ENCODE assay signal across 13 mouse cellular contexts in the genomic region with DNA sequence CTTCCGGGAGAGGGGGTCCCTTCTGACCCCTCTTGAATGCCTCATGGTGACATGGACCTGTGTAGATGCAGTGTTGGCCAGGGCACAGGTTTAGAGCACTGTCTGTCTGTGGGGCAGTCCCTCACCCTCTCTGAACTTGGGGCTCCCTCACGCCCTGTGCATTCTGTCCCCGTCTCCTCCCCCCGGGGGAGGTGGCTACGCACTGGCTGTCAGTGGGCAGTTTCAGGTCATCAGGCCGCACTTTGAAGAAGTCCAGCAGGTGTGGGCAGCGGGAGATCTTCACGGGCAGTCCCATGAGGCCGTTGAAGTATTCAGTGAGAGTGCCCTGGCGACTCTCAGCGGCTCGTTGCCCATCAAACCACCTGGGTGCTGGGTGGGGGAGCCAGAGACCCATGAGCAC. TPM values are rescaled to one million over a fixed set of nuclear protein-coding genes. Genes with fewer than 3 reads are reported as not detected.
DNase-seq lines count a peak whose midpoint lies in the region; ATAC-seq lines count a peak whose summit lies in the region.
"Had no signal": no experiment of that assay in that cellular context is flagged by ENCODE, and none has a peak within 500 bp of the region (broad histone marks: within the 10 kb centered on the region; RNA-seq: fewer than 3 reads in every experiment).

No protein-coding gene starts in this region.

- no peaks in the 10 kb centered on the region for H3K9me3 ChIP-seq in heart, embryonic 13.5 days
- H3K9me3 ChIP-seq in midbrain, embryonic 10.5 days (replicated peaks) = no peaks in the 10 kb centered on the region
- H3K9me3 ChIP-seq in midbrain, embryonic 14.5 days (ENCODE audit: control insufficient read depth, low read length) = no peaks in the 10 kb centered on the region
- no peaks in the 10 kb centered on the region for H3K9me3 ChIP-seq in embryonic facial prominence, embryonic 13.5 days
- no peaks in the 10 kb centered on the region for H3K9me3 ChIP-seq in stomach, embryonic 16.5 days (replicated peaks; ENCODE audit: control insufficient read depth, low read length)
- H3K9me3 ChIP-seq: hindbrain, embryonic 12.5 days; neural tube, embryonic 15.5 days had no signal

- ATAC-seq in heart, embryonic 13.5 days (ENCODE audit: extremely low read depth, insufficient number of reproducible peaks, low FRiP score, low TSS enrichment) = no peak
- ATAC-seq in midbrain, embryonic 14.5 days (ENCODE audit: low FRiP score, low TSS enrichment) = no peak
- ATAC-seq in embryonic facial prominence, embryonic 13.5 days (ENCODE audit: insufficient number of reproducible peaks, insufficient read depth, low FRiP score, low TSS enrichment, low read depth) = no peak
- no peak for ATAC-seq in stomach, embryonic 16.5 days (ENCODE audit: insufficient read depth, low FRiP score)

- no peak overlapping the region for H3K4me2 ChIP-seq in heart, embryonic 13.5 days
- H3K4me2 ChIP-seq in midbrain, embryonic 14.5 days (ENCODE audit: low read length) = no peak overlapping the region
- no peak overlapping the region for H3K4me2 ChIP-seq in embryonic facial prominence, embryonic 13.5 days
- no peak overlapping the region for H3K4me2 ChIP-seq in stomach, embryonic 16.5 days (ENCODE audit: low read depth, low read length)
- H3K4me2 ChIP-seq: hindbrain, embryonic 12.5 days; neural tube, embryonic 15.5 days had no signal

- H3K9ac ChIP-seq in heart, embryonic 13.5 days = 0 out of 2 replicates have a peak overlapping the region, but pooled peaks have one; percentile 8
- H3K9ac ChIP-seq in midbrain, embryonic 14.5 days (replicated peaks; ENCODE audit: low read length) = no peak overlapping the region
- H3K9ac ChIP-seq in embryonic facial prominence, embryonic 13.5 days = 0 out of 2 replicates have a peak overlapping the region, but pooled peaks have one; percentile 6
- H3K9ac ChIP-seq in stomach, embryonic 16.5 days (ENCODE audit: low read length) = peak overlapping the region; percentile 10; the same call in 1 of the 2 replicates
- H3K9ac ChIP-seq: hindbrain, embryonic 12.5 days; neural tube, embryonic 15.5 days had no signal

- peaks cover 14% of the 10 kb centered on the region for H3K27me3 ChIP-seq in heart, embryonic 13.5 days (replicated peaks)
- peaks cover 10% of the 10 kb centered on the region for H3K27me3 ChIP-seq in midbrain, embryonic 10.5 days (ENCODE audit: low read depth, poor library complexity, severe bottlenecking)
- H3K27me3 ChIP-seq in midbrain, embryonic 14.5 days (ENCODE audit: control insufficient read depth, insufficient read depth, low read length) = peaks cover 4% of the 10 kb centered on the region; the same call in 1 of the 2 replicates
- peaks cover 11% of the 10 kb centered on the region for H3K27me3 ChIP-seq in embryonic facial prominence, embryonic 13.5 days
- H3K27me3 ChIP-seq in stomach, embryonic 16.5 days (ENCODE audit: control insufficient read depth, insufficient read depth, low read length) = peaks cover 5% of the 10 kb centered on the region; the same call in 1 of the 2 replicates
- H3K27me3 ChIP-seq: neural tube, embryonic 15.5 days had no signal

- H3K4me1 ChIP-seq in heart, embryonic 13.5 days = peaks cover 32% of the 10 kb centered on the region
- H3K4me1 ChIP-seq in midbrain, embryonic 10.5 days = peaks cover 29% of the 10 kb centered on the region
- peaks cover 3% of the 10 kb centered on the region; the same call in 1 of the 2 replicates for H3K4me1 ChIP-seq in midbrain, embryonic 14.5 days (ENCODE audit: control insufficient read depth, insufficient read depth, low read length)
- peaks cover 27% of the 10 kb centered on the region for H3K4me1 ChIP-seq in embryonic facial prominence, embryonic 13.5 days
- H3K4me1 ChIP-seq in stomach, embryonic 16.5 days (ENCODE audit: control insufficient read depth, insufficient read depth, low read length) = peaks cover 2% of the 10 kb centered on the region; the same call in 1 of the 2 replicates

- no peak overlapping the region for H3K4me3 ChIP-seq in heart, embryonic 13.5 days
- H3K4me3 ChIP-seq in midbrain, embryonic 10.5 days = no peak overlapping the region
- no peak overlapping the region for H3K4me3 ChIP-seq in midbrain, embryonic 14.5 days (replicated peaks; ENCODE audit: low read depth, low read length)
- H3K4me3 ChIP-seq in embryonic facial prominence, embryonic 13.5 days = no peak overlapping the region
- H3K4me3 ChIP-seq in stomach, embryonic 16.5 days (replicated peaks; ENCODE audit: low read length) = no peak overlapping the region
- H3K4me3 ChIP-seq: hindbrain, embryonic 12.5 days; neural tube, embryonic 15.5 days had no signal

- H3K27ac ChIP-seq in heart, embryonic 13.5 days (replicated peaks) = no peak overlapping the region
- peak overlapping the region; percentile 53 for H3K27ac ChIP-seq in midbrain, embryonic 10.5 days (replicated peaks)
- H3K27ac ChIP-seq in midbrain, embryonic 14.5 days (replicated peaks; ENCODE audit: low read depth, low read length) = no peak overlapping the region
- no peak overlapping the region for H3K27ac ChIP-seq in embryonic facial prominence, embryonic 13.5 days
- H3K27ac ChIP-seq in stomach, embryonic 16.5 days (ENCODE audit: low read length) = no peak overlapping the region
- H3K27ac ChIP-seq: hindbrain, embryonic 12.5 days; neural tube, embryonic 15.5 days had no signal

- 52% methylated on average over 12 of the region's 12 CpGs for WGBS in heart, embryonic 13.5 days
- 79% methylated on average over 12 of the region's 12 CpGs for WGBS in midbrain, embryonic 10.5 days
- 74% methylated on average over 12 of the region's 12 CpGs for WGBS in midbrain, embryonic 14.5 days
- 68% methylated on average over 12 of the region's 12 CpGs for WGBS in embryonic facial prominence, embryonic 13.5 days
- WGBS in stomach, embryonic 16.5 days = 50% methylated on average over 12 of the region's 12 CpGs

- H3K36me3 ChIP-seq in heart, embryonic 13.5 days = no peaks in the 10 kb centered on the region
- H3K36me3 ChIP-seq in midbrain, embryonic 10.5 days = no peaks in the 10 kb centered on the region
- no peaks in the 10 kb centered on the region for H3K36me3 ChIP-seq in midbrain, embryonic 14.5 days (ENCODE audit: control insufficient read depth, insufficient read depth, low read length)
- H3K36me3 ChIP-seq in embryonic facial prominence, embryonic 13.5 days = no peaks in the 10 kb centered on the region
- H3K36me3 ChIP-seq in stomach, embryonic 16.5 days (ENCODE audit: control insufficient read depth, insufficient read depth, low read length) = no peaks in the 10 kb centered on the region
- H3K36me3 ChIP-seq: hindbrain, embryonic 12.5 days; neural tube, embryonic 15.5 days had no signal

- intact Hi-C loops in heart, postnatal 14 days (cut with DNase I) = no loop called here

- DNase-seq in heart, postnatal 14 days = no peak
- DNase-seq in midbrain, embryonic 10.5 days (ENCODE audit: low spot score) = no peak
- no peak for DNase-seq in midbrain, embryonic 14.5 days
- no peak for DNase-seq in layer of hippocampus, adult 9-10 months (ENCODE audit: low spot score)
- DNase-seq: adrenal gland, adult 8-10 months; kidney, adult 18-20 months; layer of hippocampus, adult 9-11 months; right cerebral cortex, adult 18-20 months had no signal

RNA-seq across cellular contexts. Expression of a gene that starts 2.5 kb away (rescaled TPM):
- 2.7 and 3.1 TPM in 2 replicates for polyA plus RNA-seq in heart, embryonic 13.5 days (2015; fragmentation: Nextera tagmentation; extraction: Ambion mirVana)
- total RNA-seq in heart, postnatal 14 days (2021) = 1 to 10 TPM; 6.0 to 7.1 TPM
- polyA plus RNA-seq in midbrain, embryonic 10.5 days (2016; fragmentation: Nextera tagmentation; extraction: Ambion mirVana) = 2.6 and 2.7 TPM in 2 replicates
- 0.69 and 2.8 TPM in 2 replicates for polyA plus RNA-seq in midbrain, embryonic 14.5 days (2014; fragmentation: Nextera tagmentation; extraction: Ambion mirVana)
- 4.4 and 5.2 TPM in 2 replicates for polyA plus RNA-seq in embryonic facial prominence, embryonic 13.5 days (2015; fragmentation: Nextera tagmentation; extraction: Ambion mirVana)
- polyA plus RNA-seq in stomach, embryonic 16.5 days (2015; fragmentation: Nextera tagmentation; extraction: Ambion mirVana) = 7.1 and 8.2 TPM in 2 replicates

RNA-seq across cellular contexts. Expression of a gene that starts 43.1 kb away (rescaled TPM):
- 5.8 and 6.3 TPM in 2 replicates for polyA plus RNA-seq in heart, embryonic 13.5 days (2015; fragmentation: Nextera tagmentation; extraction: Ambion mirVana)
- 1 to 10 TPM; 6.6 to 8.6 TPM for total RNA-seq in heart, postnatal 14 days (2021)
- 7.1 and 8.9 TPM in 2 replicates for polyA plus RNA-seq in midbrain, embryonic 10.5 days (2016; fragmentation: Nextera tagmentation; extraction: Ambion mirVana)
- polyA plus RNA-seq in midbrain, embryonic 14.5 days (2014; fragmentation: Nextera tagmentation; extraction: Ambion mirVana) = 12.9 and 13.4 TPM in 2 replicates
- 12.6 and 13.0 TPM in 2 replicates for polyA plus RNA-seq in embryonic facial prominence, embryonic 13.5 days (2015; fragmentation: Nextera tagmentation; extraction: Ambion mirVana)
- 7.1 and 8.1 TPM in 2 replicates for polyA plus RNA-seq in stomach, embryonic 16.5 days (2015; fragmentation: Nextera tagmentation; extraction: Ambion mirVana)

RNA-seq across cellular contexts. Expression of a gene that starts 50.4 kb away (rescaled TPM):
- polyA plus RNA-seq in heart, embryonic 13.5 days (2015; fragmentation: Nextera tagmentation; extraction: Ambion mirVana) = 24.3 and 25.4 TPM in 2 replicates
- 10 to 100 TPM; 25.3 to 25.8 TPM for total RNA-seq in heart, postnatal 14 days (2021)
- 35.9 and 38.0 TPM in 2 replicates for polyA plus RNA-seq in midbrain, embryonic 10.5 days (2016; fragmentation: Nextera tagmentation; extraction: Ambion mirVana)
- polyA plus RNA-seq in midbrain, embryonic 14.5 days (2014; fragmentation: Nextera tagmentation; extraction: Ambion mirVana) = 16.2 and 22.8 TPM in 2 replicates
- polyA plus RNA-seq in embryonic facial prominence, embryonic 13.5 days (2015; fragmentation: Nextera tagmentation; extraction: Ambion mirVana) = 29.1 and 36.9 TPM in 2 replicates
- polyA plus RNA-seq in stomach, embryonic 16.5 days (2015; fragmentation: Nextera tagmentation; extraction: Ambion mirVana) = 20.7 and 25.6 TPM in 2 replicates
